Mouse (Mus musculus) kidney, adult 2 months (tissue): Measurements from ENCODE around the gene Gnat2.

ENCODE experiments used
- CTCF ChIP-seq: fragments of 200-500 bp; conservative IDR thresholded peaks from 2 replicates; pipeline ENCODE4 v1.5.1; 2011; ENCODE audit warnings: low read depth, mild to moderate bottlenecking, control low read depth, low read length, moderate library complexity, mixed read lengths; ENCODE audit not compliant: insufficient read depth, insufficient read length
- POLR2A ChIP-seq: fragments of 200-500 bp; IDR thresholded peaks from one replicate; pipeline ENCODE4 v1.6.1; 2011; ENCODE audit warnings: low read depth, low read length, control low read depth

GRCm38 (mm10) chr3:108101594-108101993 lies 9.0 kb downstream of the Gnat2 start:
- no peak for TF ChIP-seq CTCF
- TF ChIP-seq POLR2A: no peak
